Mouse (Mus musculus): ENCODE data around the gene Zdhhc20. TPM values are rescaled to one million over a fixed set of nuclear protein-coding genes. Genes with fewer than 3 reads are reported as not detected.
"Not testable (repeated sequence)": the region's sequence is repeated elsewhere in the genome, so short reads cannot be mapped to it uniquely, and the experiment has no call there.

Gene Zdhhc20
- total RNA-seq, 2 experiments from 2014 or later = 29.1 to 42.3 TPM

- ATAC-seq (replicated peaks; ENCODE audit: poor library complexity, severe bottlenecking) = no peak
Observed at GRCm38 (mm10) chr14:57894346-57894745, 4.3 kb upstream of the Zdhhc20 start.

- no peak for ATAC-seq (replicated peaks; ENCODE audit: poor library complexity, severe bottlenecking)
Observed at GRCm38 (mm10) chr14:57892961-57893360, 2.9 kb upstream of the Zdhhc20 start.

GRCm38 (mm10) chr14:57889541-57890010 is 500 bp downstream of the Zdhhc20 start:
- ATAC-seq (replicated peaks; ENCODE audit: poor library complexity, severe bottlenecking) = peak; percentile 11; the same call in 1 of the 2 replicates

GRCm38 (mm10) chr14:57887171-57887570 is 2.9 kb downstream of the Zdhhc20 start:
- peak; percentile 60 for ATAC-seq (replicated peaks; ENCODE audit: poor library complexity, severe bottlenecking)

DNA sequence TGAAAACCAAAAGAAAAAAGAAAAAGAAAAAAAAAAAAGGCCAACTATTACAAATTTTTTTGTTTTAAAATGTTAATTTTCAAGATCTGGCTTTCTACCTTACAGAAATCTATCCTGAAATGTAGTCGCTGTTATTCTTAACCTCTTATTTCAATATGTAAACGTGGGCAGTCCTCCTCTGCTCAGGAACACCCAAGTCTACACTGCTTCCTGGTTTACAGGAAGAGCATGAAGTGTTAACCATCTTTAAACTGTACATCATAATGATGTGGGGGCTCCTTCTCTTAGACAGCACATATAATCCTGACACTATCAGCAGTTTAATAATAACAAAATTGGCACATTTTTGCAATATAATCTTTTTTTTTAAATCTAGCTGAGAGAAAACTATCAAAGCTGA is 4.0 kb downstream of the Zdhhc20 start:
- no peak for ATAC-seq (replicated peaks; ENCODE audit: poor library complexity, severe bottlenecking)

DNA sequence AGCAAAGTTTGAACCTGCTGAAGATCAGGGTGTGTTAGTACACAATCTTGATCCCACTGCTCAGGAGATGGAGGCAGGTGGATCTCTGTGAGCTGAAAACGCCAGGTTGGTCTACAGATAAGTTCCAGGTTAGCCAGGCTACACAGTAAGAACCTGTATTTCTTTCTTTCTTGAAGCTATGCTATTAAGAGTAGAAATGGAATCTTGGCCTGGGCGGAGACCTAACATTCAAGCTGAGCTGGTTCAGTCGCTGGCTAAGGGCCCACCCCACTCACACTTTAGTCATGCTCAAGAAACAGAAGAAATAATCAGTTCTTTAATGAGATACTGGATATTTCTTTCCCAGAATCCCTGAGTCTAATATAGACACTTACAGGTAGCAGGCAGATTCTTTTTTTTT is 6.7 kb downstream of the Zdhhc20 start:
- no peak for ATAC-seq (replicated peaks; ENCODE audit: poor library complexity, severe bottlenecking)

DNA sequence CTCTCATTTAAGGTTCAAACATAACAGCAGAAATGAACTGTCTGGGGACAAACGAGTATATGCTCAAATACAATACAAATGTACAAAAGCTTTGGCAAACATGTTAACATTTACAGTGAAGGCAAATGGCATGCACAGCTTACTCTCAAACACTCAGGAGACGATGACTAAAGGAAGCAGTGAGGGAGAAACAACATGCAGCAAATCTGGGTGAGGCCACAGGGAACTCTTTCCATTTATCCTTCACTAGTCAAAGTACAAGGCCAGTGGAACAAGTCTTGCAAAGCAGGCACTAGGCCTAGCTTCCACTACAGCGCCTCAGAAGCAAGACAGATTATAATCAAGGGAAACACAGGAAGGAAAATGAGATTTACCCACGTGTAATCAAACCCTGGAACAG is 7.4 kb downstream of the Zdhhc20 start:
- no peak for ATAC-seq (replicated peaks; ENCODE audit: poor library complexity, severe bottlenecking)

DNA sequence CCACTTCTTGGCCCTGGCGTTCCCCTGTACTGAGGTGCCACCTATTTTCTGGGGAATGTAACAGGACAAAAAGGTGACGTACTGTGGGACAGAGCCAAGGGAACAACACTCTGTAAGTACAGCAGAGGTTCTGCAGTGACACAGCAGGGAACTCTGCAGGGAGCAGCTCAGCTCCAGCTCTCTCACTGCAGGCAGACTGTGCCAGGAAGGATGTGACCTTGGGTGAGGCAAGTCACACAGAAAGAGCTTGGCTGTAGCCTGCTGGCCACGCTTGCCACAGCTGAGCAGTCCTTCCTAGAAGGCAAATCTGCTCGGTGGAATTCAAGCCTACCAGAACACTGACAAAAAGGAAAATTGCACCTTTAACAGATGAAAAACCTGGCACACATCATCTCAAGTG is 8.3 kb downstream of the Zdhhc20 start:
- peak; percentile 36 for ATAC-seq (replicated peaks; ENCODE audit: poor library complexity, severe bottlenecking)

DNA sequence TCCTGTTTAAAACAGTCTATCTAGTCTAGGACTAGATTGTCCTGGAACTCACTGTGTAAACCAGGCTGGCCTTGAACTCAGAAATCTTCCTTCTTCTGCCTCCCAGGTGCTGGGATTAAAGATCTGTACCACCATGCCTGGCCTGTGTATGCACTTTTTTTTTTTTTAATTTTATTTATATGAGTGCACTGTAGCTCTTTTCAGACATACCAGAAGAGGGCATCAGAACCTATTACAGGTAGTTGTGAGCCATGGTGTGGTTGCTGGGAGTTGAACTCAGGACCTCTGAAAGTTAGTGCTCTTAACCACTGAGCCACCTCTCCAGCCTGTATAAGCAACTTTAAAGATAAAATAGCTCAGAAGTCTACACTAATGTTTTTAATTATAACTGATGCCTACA is 9.0 kb downstream of the Zdhhc20 start:
- no peak for ATAC-seq (replicated peaks; ENCODE audit: poor library complexity, severe bottlenecking)

- no peak for ATAC-seq (replicated peaks; ENCODE audit: poor library complexity, severe bottlenecking)
Observed at GRCm38 (mm10) chr14:57877921-57878320, 12.2 kb downstream of the Zdhhc20 start.

- no peak for ATAC-seq (replicated peaks; ENCODE audit: poor library complexity, severe bottlenecking)
Observed at GRCm38 (mm10) chr14:57866676-57867276, 23.3 kb downstream of the Zdhhc20 start.

DNA sequence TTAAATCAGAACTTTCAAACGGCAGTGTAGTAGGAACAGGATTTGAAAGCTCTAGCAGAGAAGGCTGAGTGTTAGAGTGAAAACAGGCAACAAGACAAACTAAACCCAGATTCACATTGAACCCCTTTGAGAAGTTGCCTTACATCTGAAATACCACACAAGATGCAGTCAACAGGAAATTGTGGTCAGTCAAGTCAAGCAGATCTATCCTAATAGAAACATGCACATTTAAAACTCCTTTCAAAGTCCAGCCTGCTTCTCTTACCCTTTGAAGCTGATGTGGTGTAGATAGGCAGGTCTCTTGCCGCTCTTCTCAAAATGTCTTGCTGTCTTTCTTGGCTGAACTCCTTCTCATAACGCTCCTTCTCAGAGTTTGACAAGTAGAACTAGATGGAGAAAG is 24.8 kb downstream of the Zdhhc20 start:
- ATAC-seq (replicated peaks; ENCODE audit: poor library complexity, severe bottlenecking) = no peak

GRCm38 (mm10) chr14:57863129-57863528 is 26.9 kb downstream of the Zdhhc20 start:
- ATAC-seq (replicated peaks; ENCODE audit: poor library complexity, severe bottlenecking) = no peak

- no peak for ATAC-seq (replicated peaks; ENCODE audit: poor library complexity, severe bottlenecking)
Observed at GRCm38 (mm10) chr14:57861987-57862412, 28.1 kb downstream of the Zdhhc20 start.

DNA sequence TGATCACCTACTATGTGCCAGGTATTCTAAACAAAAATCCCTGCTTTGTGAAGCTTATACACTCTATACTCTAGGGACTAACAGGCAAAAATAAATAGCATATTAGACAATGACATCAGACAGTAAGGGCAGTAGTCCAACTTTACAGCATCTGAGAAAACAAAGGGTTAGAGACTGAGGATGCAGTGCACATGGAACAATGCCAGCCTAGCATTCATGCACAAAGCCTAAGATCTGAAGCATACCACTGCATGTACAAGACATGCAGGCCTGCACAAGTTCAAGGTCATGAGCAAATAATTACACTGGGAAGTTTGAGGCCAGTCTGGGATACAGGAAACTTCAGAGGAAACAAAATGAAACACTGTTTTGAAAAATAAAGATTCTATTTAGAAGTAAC is 30.6 kb downstream of the Zdhhc20 start:
- no peak for ATAC-seq (replicated peaks; ENCODE audit: poor library complexity, severe bottlenecking)

DNA sequence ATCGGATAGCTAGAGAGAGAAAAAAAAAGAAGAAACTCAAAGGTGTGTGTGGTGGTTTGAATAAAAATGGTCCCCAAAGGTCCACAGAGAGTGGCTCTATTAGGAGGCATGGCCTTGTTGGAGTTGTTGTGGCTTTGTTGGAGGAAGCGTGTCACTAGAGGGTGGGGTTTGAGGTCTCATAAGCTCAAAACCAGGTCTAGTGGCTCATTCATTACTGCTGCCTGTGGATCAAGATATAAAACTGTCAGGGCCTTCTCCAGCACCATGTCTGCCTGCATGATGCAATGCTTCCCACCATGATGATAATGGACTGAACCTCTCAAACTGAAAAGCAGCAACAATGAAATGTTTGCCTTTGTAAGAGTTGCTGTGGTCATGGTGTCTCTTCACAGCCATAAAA is 31.5 kb downstream of the Zdhhc20 start:
- ATAC-seq (replicated peaks; ENCODE audit: poor library complexity, severe bottlenecking) = no peak

- ATAC-seq (replicated peaks; ENCODE audit: poor library complexity, severe bottlenecking) = not testable (repeated sequence)
Observed at GRCm38 (mm10) chr14:57856037-57856436, 34.0 kb downstream of the Zdhhc20 start.

DNA sequence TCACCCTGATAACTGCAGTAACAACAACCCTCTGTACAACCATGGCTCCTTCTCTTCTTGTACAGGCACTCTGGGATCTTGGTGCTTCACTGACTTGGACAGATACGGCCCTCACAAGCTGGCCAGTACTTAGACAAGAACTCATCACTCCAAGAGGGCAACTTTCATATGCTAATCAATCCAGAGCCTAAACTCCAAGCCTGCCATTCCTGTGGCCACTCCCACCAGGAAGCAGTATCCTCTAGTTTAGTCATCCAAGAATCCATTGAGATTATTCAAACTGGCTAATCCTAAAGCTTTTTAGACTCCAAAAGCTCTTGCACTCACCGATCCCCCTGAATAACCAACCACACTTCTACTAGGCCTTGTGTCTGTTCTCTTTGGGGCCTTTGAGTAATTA is 37.1 kb downstream of the Zdhhc20 start:
- ATAC-seq (replicated peaks; ENCODE audit: poor library complexity, severe bottlenecking) = no peak

GRCm38 (mm10) chr14:57850330-57850729 is 39.7 kb downstream of the Zdhhc20 start:
- ATAC-seq (replicated peaks; ENCODE audit: poor library complexity, severe bottlenecking) = no peak

- no peak for ATAC-seq (replicated peaks; ENCODE audit: poor library complexity, severe bottlenecking)
Observed at GRCm38 (mm10) chr14:57848646-57849045, 41.4 kb downstream of the Zdhhc20 start.

DNA sequence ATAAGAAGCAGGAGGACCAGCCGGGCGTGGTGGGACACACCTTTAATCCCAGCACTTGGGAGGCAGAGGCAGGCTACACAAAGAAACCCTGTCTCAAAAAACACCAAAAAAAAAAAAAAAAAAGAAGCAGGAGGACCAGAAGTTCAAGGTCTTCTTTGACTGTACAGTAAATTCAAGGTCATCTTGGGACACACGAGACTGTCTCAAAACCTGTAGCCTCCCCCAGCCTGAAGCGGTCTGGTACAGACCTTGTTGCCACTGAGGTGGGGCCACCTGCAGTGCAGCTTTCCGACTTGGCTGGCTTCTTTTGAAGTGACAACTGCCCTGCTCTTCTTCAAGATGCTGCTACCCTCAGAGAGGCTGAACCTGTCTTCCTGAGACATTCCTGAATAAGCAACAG is 42.0 kb downstream of the Zdhhc20 start:
- not testable (repeated sequence) for ATAC-seq (replicated peaks; ENCODE audit: poor library complexity, severe bottlenecking)

DNA sequence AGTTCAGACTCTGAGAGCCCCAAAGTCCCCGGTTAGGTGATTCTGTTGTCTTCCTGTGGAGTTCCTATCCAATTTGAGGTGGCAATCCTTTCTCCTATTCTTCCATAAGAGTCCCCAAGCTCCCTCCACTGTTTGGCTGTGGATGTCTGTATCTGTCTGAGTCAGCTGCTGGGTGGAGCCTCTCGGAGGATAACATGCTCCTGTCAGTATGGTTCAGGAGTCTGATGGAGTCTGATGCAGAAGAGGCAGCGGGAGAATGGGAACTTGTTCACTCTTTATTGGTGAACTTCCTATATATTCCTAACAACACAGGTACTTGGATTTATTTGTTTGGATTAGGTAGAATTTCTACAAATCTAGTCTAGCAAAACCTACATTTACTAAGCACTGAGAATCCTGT is 45.5 kb downstream of the Zdhhc20 start:
- ATAC-seq (replicated peaks; ENCODE audit: poor library complexity, severe bottlenecking) = no peak

GRCm38 (mm10) chr14:57835157-57835556 is 54.9 kb downstream of the Zdhhc20 start:
- no peak for ATAC-seq (replicated peaks; ENCODE audit: poor library complexity, severe bottlenecking)
